Mouse (Mus musculus): ENCODE results near the gene Ahnak2. TPM values are rescaled to one million over a fixed set of nuclear protein-coding genes. Genes with fewer than 3 reads are reported as not detected.

Ahnak2 gene
- polyA plus RNA-seq, 1 experiment from 2014 or later: 5.0 TPM

DNA sequence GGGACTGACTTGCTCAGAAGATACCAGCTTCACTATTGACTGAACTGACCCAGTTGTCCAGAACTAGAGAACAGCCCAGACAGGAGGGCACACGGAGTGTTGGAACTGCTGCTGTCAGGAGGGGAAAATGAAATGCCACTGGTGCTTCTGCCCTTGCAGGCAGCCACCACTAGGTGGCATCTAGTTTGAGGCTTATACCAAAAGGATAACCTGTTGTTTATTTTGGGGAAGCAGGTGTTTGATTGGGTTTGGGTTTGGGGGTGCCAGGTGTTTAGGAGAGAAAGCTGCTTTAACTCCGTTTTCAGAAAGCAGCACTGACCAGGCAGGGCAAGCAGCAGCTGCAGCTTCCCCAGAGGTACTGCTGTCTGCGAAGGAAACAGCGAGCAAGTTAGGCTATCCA lies 13.8 kb upstream of the Ahnak2 start:
- no peak overlapping the region for H3K9ac ChIP-seq (replicated peaks; ENCODE audit: low read depth, low read length)
- H3K4me3 ChIP-seq (ENCODE audit: low read depth, low read length): no peak overlapping the region
- no peaks in the 10 kb centered on the region for H3K27me3 ChIP-seq (ENCODE audit: control insufficient read depth, insufficient read depth, low read length)
- WGBS: 54% methylated on average over 4 of the region's 4 CpGs
- no peak overlapping the region for H3K4me2 ChIP-seq (replicated peaks; ENCODE audit: low read depth, low read length)
- H3K9me3 ChIP-seq (ENCODE audit: control insufficient read depth, low read depth, low read length): no peaks in the 10 kb centered on the region
- H3K27ac ChIP-seq (ENCODE audit: low read length): no peak overlapping the region
- ATAC-seq (ENCODE audit: insufficient number of reproducible peaks, insufficient read depth, low FRiP score, low read depth): no peak
- peaks cover 41% of the 10 kb centered on the region for H3K36me3 ChIP-seq (ENCODE audit: control insufficient read depth, insufficient read depth, low read length)
- no peaks in the 10 kb centered on the region for H3K4me1 ChIP-seq (ENCODE audit: control insufficient read depth, insufficient read depth, low read length)

DNA sequence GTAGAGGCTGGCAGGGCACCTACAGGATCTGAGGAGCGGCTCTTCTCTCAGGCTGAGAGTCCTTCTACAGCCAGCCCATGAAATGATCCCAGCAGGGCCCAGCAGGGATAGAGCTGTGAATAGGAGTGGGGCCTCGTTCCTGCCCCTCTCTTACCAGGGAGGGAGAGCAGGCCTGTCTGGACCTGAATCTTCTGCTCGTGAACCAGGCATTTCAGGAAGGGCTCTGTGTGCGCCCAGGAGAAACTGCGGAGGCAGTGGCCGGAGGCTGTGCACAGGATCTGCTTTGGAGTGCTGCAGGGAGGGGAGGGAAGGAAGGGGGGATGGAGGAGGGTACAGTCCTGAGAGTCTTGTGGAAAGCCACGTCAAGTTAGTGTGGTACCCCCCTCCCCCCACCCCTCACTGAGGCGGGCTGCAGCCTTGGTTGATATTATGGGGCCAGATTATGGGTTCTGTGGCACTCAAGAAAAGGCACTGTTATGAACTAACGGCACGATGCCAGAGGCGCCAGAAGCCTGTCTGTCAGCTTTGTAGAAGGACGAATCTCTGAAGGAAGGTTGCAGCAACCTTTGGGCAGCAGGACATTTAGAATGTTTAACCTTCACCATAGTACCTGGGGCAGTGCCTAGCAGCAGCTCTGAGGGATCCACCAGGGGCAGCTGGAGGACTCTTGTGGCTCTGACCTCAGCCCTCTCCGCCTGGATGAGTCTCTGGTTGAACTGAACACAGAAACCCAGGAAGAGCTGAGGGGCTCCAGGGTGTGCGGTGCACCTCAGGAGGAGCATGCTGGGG lies 12.4 kb upstream of the Ahnak2 start:
- Histone ChIP-seq H3K27ac (ENCODE audit: low read length) (no peak overlapping the region; the same call in 1 of the 2 replicates), H3K36me3 (ENCODE audit: control insufficient read depth, insufficient read depth, low read length) (peaks cover 30% of the 10 kb centered on the region), H3K9ac (replicated peaks; ENCODE audit: low read depth, low read length) (no peak overlapping the region), H3K27me3 (ENCODE audit: control insufficient read depth, insufficient read depth, low read length) (no peaks in the 10 kb centered on the region), H3K9me3 (ENCODE audit: control insufficient read depth, low read depth, low read length) (no peaks in the 10 kb centered on the region), H3K4me1 (ENCODE audit: control insufficient read depth, insufficient read depth, low read length) (no peaks in the 10 kb centered on the region), H3K4me2 (replicated peaks; ENCODE audit: low read depth, low read length) (no peak overlapping the region), H3K4me3 (ENCODE audit: low read depth, low read length) (no peak overlapping the region)
- 71% methylated on average over 14 of the region's 14 CpGs for WGBS
- no peak for ATAC-seq (ENCODE audit: insufficient number of reproducible peaks, insufficient read depth, low FRiP score, low read depth)

DNA sequence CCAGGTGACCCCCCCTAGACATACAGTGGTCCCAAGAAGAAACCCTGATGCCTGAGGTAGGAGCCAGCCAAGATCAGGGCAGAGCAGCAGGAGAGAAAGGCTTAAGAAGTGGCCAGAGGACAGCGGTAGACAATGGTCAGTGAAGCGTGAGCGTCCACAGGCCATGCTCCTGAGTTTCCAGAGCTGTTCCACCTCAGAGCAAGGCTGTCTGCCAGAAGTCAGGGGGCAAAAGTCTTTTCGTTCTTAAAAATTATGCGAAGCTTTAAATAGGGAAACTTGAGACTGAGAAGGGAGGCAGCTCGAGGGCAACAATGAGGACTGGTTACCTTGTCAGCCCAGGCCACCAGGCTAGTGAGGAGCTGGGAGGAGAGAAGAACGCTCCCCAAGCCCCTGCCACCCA lies 10.9 kb upstream of the Ahnak2 start:
- H3K9me3 ChIP-seq (ENCODE audit: control insufficient read depth, low read depth, low read length): no peaks in the 10 kb centered on the region
- H3K36me3 ChIP-seq (ENCODE audit: control insufficient read depth, insufficient read depth, low read length): peaks cover 15% of the 10 kb centered on the region
- H3K27ac ChIP-seq (ENCODE audit: low read length): no peak overlapping the region
- H3K4me1 ChIP-seq (ENCODE audit: control insufficient read depth, insufficient read depth, low read length): peaks cover 7% of the 10 kb centered on the region; the same call in 1 of the 2 replicates
- H3K4me3 ChIP-seq (ENCODE audit: low read depth, low read length): no peak overlapping the region
- WGBS: 89% methylated on average over 7 of the region's 7 CpGs
- no peak overlapping the region for H3K9ac ChIP-seq (replicated peaks; ENCODE audit: low read depth, low read length)
- no peaks in the 10 kb centered on the region for H3K27me3 ChIP-seq (ENCODE audit: control insufficient read depth, insufficient read depth, low read length)
- H3K4me2 ChIP-seq (replicated peaks; ENCODE audit: low read depth, low read length): no peak overlapping the region
- no peak for ATAC-seq (ENCODE audit: insufficient number of reproducible peaks, insufficient read depth, low FRiP score, low read depth)

DNA sequence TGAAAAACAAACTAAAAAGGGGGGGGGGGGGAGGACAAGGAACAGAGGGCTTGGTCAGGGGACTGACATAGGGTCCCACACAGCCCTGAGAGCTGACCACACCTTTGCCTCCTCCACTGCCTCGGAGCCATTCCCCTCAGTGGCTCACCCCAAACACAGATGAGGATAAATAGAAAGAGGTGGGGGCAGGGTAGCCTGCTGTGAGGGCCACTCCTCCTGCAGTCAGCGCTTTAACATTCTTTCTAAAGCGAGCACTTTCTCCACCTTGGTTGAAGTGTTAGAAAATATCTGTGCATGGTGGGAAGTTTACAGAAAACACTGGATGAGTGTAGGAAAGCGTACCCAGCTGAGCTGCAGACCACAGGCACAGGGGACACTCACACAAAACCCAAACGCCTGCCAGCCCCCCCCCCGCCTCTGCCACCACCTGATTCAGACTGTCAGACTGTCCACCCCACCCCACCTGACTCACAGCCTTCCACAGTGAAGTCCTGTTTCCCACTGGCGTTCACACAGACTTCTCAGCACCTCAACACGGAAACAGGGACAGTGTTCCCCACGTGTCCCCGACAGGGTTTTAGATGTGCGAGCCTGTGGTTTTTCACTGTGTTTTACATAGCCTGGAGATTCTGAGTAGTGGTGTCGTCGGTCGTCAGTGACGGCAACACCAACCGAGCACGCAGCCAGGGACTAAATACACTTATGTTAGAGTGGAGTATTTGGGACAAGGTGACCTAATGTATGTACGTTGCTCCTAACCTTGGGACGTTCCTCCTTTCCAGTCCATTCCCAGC lies 7.8 kb upstream of the Ahnak2 start:
- peaks cover 9% of the 10 kb centered on the region; the same call in 1 of the 2 replicates for H3K4me1 ChIP-seq (ENCODE audit: control insufficient read depth, insufficient read depth, low read length)
- H3K4me3 ChIP-seq (ENCODE audit: low read depth, low read length): no peak overlapping the region
- H3K4me2 ChIP-seq (replicated peaks; ENCODE audit: low read depth, low read length): peak overlapping the region; percentile 91; the same call in 1 of the 2 replicates

DNA sequence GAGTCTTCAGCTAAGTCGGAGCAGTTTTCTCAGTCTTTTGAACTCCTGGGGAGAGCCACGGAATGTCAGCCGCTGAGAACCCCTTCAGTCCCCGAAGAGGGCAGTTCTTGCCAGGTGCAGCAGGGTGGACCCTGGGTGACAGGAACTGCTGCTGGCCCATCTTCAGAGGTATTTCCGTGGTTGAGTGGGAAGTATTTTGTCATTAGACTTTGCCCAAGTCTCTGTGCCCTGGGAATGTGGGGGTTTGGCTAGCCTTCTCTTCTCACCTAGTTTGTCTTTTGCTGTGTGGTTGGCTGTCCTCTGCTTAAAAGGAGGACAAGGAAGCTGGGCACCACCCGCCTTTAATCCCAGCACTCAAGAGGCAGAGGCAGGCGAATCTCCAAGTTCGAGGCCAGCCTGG lies 7.2 kb upstream of the Ahnak2 start:
- WGBS: 15% methylated on average over 8 of the region's 8 CpGs
- Histone ChIP-seq H3K9ac (replicated peaks; ENCODE audit: low read depth, low read length) (no peak overlapping the region), H3K4me1 (ENCODE audit: control insufficient read depth, insufficient read depth, low read length) (peaks cover 9% of the 10 kb centered on the region; the same call in 1 of the 2 replicates), H3K9me3 (ENCODE audit: control insufficient read depth, low read depth, low read length) (no peaks in the 10 kb centered on the region), H3K27me3 (ENCODE audit: control insufficient read depth, insufficient read depth, low read length) (no peaks in the 10 kb centered on the region), H3K4me3 (ENCODE audit: low read depth, low read length) (peak overlapping the region; percentile 54), H3K36me3 (ENCODE audit: control insufficient read depth, insufficient read depth, low read length) (no peaks in the 10 kb centered on the region; the same call in 1 of the 2 replicates), H3K4me2 (replicated peaks; ENCODE audit: low read depth, low read length) (peak overlapping the region; percentile 91), H3K27ac (ENCODE audit: low read length) (no peak overlapping the region)
- no peak for ATAC-seq (ENCODE audit: insufficient number of reproducible peaks, insufficient read depth, low FRiP score, low read depth)

More for the DNA sequence above, 7.8 kb upstream of the Ahnak2 start:
- ATAC-seq (ENCODE audit: insufficient number of reproducible peaks, insufficient read depth, low FRiP score, low read depth): no peak
- Histone ChIP-seq H3K27ac (ENCODE audit: low read length) (no peak overlapping the region), H3K27me3 (ENCODE audit: control insufficient read depth, insufficient read depth, low read length) (no peaks in the 10 kb centered on the region), H3K36me3 (ENCODE audit: control insufficient read depth, insufficient read depth, low read length) (no peaks in the 10 kb centered on the region; the same call in 1 of the 2 replicates), H3K9me3 (ENCODE audit: control insufficient read depth, low read depth, low read length) (no peaks in the 10 kb centered on the region), H3K9ac (replicated peaks; ENCODE audit: low read depth, low read length) (no peak overlapping the region)
- WGBS: 60% methylated on average over 19 of the region's 19 CpGs

DNA sequence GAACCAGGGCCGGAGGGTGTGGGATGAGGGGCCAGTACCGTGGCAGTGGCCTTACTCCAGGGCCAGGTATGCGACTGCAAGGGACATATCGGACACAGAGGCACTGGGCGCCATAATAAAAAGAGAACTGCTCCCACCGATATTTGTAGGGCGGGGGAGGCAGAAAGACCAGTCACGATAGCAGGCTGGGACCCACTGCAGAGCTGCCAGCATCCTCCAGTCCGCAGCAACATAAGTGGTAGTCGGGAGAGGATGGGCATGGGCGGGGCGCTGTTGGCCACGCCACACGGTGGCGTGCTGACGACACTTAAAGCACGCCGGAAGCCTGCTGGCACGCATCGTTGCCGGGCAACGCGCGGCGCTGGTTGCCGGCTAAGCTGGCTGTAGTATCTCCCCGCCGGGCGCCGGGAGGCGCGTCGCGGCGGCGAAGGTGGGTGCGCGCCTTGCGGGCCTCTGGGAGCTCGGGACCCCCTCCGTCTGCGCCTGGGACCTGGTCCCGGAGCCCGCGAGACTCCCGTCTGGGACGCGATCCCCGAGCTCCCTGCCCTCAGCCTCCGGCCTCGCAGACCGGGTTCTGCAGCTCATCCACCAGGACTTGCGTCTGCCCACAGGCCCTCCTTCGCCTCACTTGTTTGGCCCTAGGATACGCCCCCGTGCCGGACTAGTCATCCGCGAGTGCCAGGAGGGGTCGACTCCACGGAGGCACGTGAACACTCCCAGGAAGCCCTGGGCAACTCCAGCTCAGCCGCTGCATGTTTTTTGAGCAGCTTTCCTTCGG lies 6.3 kb upstream of the Ahnak2 start, which contains the start of gene Clba1:
Clba1 (plus strand) TSS at position 351 of the 778 bp plus-strand sequence.
- H3K9me3 ChIP-seq (ENCODE audit: control insufficient read depth, low read depth, low read length): no peaks in the 10 kb centered on the region
- ATAC-seq (ENCODE audit: insufficient number of reproducible peaks, insufficient read depth, low FRiP score, low read depth): peak; percentile 89
- no peaks in the 10 kb centered on the region for H3K36me3 ChIP-seq (ENCODE audit: control insufficient read depth, insufficient read depth, low read length)
- peaks cover 9% of the 10 kb centered on the region; the same call in 1 of the 2 replicates for H3K4me1 ChIP-seq (ENCODE audit: control insufficient read depth, insufficient read depth, low read length)
- H3K4me2 ChIP-seq (replicated peaks; ENCODE audit: low read depth, low read length): peak within 1 kb of the TSS; percentile 91
- H3K4me3 ChIP-seq (ENCODE audit: low read depth, low read length): peak within 1 kb of the TSS; percentile 54
- H3K27me3 ChIP-seq (ENCODE audit: control insufficient read depth, insufficient read depth, low read length): no peaks in the 10 kb centered on the region
- 0 out of 2 replicates have a peak within 1 kb of the TSS, but pooled peaks have one; percentile 3 for H3K27ac ChIP-seq (ENCODE audit: low read length)
- 1% methylated on average over 64 of the region's 64 CpGs for WGBS
- peak within 1 kb of the TSS; percentile 33; the same call in 1 of the 2 replicates for H3K9ac ChIP-seq (replicated peaks; ENCODE audit: low read depth, low read length)

DNA sequence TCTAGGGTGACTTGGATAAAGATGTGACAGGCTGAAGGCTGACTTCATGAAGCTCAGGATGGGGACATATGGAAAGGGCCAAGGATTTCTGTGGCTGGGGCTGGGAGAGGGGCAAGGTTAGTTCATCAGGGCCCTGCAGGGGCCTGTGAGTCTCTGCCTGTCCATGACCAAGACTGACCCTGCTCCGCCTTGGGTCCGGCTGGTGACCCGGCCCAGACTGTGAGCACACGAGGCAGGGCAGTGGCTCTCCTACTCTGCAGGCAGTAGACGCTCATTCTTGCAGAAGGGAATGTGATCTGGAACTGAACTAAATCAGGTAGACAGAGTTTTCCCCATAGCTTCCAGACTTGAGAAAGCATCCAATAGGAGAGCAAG lies 5.7 kb upstream of the Ahnak2 start:
- H3K4me2 ChIP-seq (replicated peaks; ENCODE audit: low read depth, low read length): peak overlapping the region; percentile 91
- H3K9me3 ChIP-seq (ENCODE audit: control insufficient read depth, low read depth, low read length): no peaks in the 10 kb centered on the region
- peaks cover 9% of the 10 kb centered on the region; the same call in 1 of the 2 replicates for H3K4me1 ChIP-seq (ENCODE audit: control insufficient read depth, insufficient read depth, low read length)
- H3K27ac ChIP-seq (ENCODE audit: low read length): no peak overlapping the region
- H3K9ac ChIP-seq (replicated peaks; ENCODE audit: low read depth, low read length): 0 out of 2 replicates have a peak overlapping the region, but pooled peaks have one; percentile 6
- 67% methylated on average over 5 of the region's 5 CpGs for WGBS
- peak overlapping the region; percentile 54 for H3K4me3 ChIP-seq (ENCODE audit: low read depth, low read length)
- H3K36me3 ChIP-seq (ENCODE audit: control insufficient read depth, insufficient read depth, low read length): no peaks in the 10 kb centered on the region
- H3K27me3 ChIP-seq (ENCODE audit: control insufficient read depth, insufficient read depth, low read length): no peaks in the 10 kb centered on the region
- ATAC-seq (ENCODE audit: insufficient number of reproducible peaks, insufficient read depth, low FRiP score, low read depth): no peak

DNA sequence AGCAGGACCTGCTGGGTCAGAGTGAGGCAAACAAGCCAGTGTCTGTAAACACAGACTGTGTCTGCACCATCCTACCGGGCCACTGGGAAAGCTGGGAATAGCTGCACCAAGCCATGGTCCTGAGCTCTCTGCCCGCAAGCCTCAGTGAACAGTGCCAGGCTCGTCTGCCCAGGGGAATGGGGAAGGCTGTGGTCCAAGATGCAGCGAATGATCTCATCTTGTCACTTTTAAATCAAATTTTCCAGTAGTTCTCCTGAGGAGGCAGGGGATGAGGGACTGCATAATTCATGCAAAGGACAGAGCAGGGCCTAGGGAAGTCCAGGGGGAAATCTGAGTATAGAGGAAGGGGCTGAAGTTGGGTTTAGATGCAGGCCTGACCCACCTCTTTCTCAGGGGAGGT lies 5.3 kb upstream of the Ahnak2 start:
- no peak overlapping the region for H3K27ac ChIP-seq (ENCODE audit: low read length)
- no peaks in the 10 kb centered on the region for H3K36me3 ChIP-seq (ENCODE audit: control insufficient read depth, insufficient read depth, low read length)
- no peaks in the 10 kb centered on the region for H3K27me3 ChIP-seq (ENCODE audit: control insufficient read depth, insufficient read depth, low read length)
- peaks cover 9% of the 10 kb centered on the region; the same call in 1 of the 2 replicates for H3K4me1 ChIP-seq (ENCODE audit: control insufficient read depth, insufficient read depth, low read length)
- H3K4me2 ChIP-seq (replicated peaks; ENCODE audit: low read depth, low read length): no peak overlapping the region
- H3K9me3 ChIP-seq (ENCODE audit: control insufficient read depth, low read depth, low read length): no peaks in the 10 kb centered on the region
- H3K4me3 ChIP-seq (ENCODE audit: low read depth, low read length): no peak overlapping the region
- WGBS: 79% methylated on average over 4 of the region's 4 CpGs
- ATAC-seq (ENCODE audit: insufficient number of reproducible peaks, insufficient read depth, low FRiP score, low read depth): no peak
- no peak overlapping the region for H3K9ac ChIP-seq (replicated peaks; ENCODE audit: low read depth, low read length)
